Mouse (Mus musculus) cortical plate, adult 2 months (tissue): ENCODE measurements around the gene Tor1aip1. TPM values are rescaled to one million over a fixed set of nuclear protein-coding genes. Genes with fewer than 3 reads are reported as not detected.
A peak's percentile ranks its signal among the peaks of the same experiment; 100 is the strongest.

Source experiments
- H3K27ac ChIP-seq: fragments of 200-500 bp; 2 replicates; pipeline ENCODE4 v1.5.1; 2012; ENCODE audit warnings: low read length, control low read depth, inconsistent platforms; ENCODE audit not compliant: insufficient read depth
- H3K4me1 ChIP-seq: fragments of 200-500 bp; 2 replicates; pipeline ENCODE4 v1.6.1; 2011; ENCODE audit warnings: low read length; ENCODE audit not compliant: control insufficient read depth, insufficient read depth
- H3K4me3 ChIP-seq: fragments of 200-500 bp; 2 replicates; pipeline ENCODE4 v1.5.1; 2011; ENCODE audit warnings: mild to moderate bottlenecking, low read length, control low read depth; ENCODE audit not compliant: insufficient read depth
- CTCF ChIP-seq: fragments of 200-500 bp; IDR thresholded peaks from 2 replicates; pipeline ENCODE4 v1.5.1; 2011; ENCODE audit warnings: mild to moderate bottlenecking, control low read depth, low read length; ENCODE audit not compliant: insufficient read depth; ENCODE audit errors: extremely low read depth
- POLR2A ChIP-seq: fragments of 200-500 bp; IDR thresholded peaks from 2 replicates; pipeline ENCODE4 v1.6.1; 2011; ENCODE audit warnings: mild to moderate bottlenecking, low read length, control low read depth; ENCODE audit not compliant: insufficient read depth; ENCODE audit errors: extremely low read depth
- polyA plus RNA-seq: library from polyadenylated mRNA; depleted of rRNA; stranded (reverse); fragments of >200 nt; gene quantifications from 2 replicates; pipeline ENCODE4 v1.2.3, GENCODE M21; 2012

Gene Tor1aip1
- polyA plus RNA-seq, 1 experiment = 18.2 TPM

DNA sequence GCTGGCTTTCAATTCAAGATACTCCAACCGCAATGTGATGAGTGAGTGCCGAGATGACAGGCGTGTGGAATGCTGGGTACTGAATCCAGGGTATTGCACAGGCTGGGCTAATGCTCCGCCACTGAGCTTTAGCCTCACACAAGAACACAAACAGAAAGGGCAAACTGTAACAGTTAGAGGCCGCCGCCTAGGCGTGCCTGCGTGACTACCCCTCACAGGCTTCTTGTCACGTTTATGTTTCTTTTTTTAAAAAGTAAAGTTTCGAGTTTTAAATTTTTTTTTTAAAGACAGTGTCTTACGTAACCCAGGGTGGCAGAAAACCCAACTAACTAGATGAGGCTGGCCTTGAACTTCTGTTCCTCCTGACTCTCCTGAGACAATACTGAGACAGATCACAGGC, 30.4 kb downstream of the Tor1aip1 start:
- H3K4me3 ChIP-seq = no peak overlapping the region
- TF ChIP-seq POLR2A = no peak
- TF ChIP-seq CTCF = no peak
- no peak overlapping the region for H3K27ac ChIP-seq
- H3K4me1 ChIP-seq = no peaks in the 10 kb centered on the region

DNA sequence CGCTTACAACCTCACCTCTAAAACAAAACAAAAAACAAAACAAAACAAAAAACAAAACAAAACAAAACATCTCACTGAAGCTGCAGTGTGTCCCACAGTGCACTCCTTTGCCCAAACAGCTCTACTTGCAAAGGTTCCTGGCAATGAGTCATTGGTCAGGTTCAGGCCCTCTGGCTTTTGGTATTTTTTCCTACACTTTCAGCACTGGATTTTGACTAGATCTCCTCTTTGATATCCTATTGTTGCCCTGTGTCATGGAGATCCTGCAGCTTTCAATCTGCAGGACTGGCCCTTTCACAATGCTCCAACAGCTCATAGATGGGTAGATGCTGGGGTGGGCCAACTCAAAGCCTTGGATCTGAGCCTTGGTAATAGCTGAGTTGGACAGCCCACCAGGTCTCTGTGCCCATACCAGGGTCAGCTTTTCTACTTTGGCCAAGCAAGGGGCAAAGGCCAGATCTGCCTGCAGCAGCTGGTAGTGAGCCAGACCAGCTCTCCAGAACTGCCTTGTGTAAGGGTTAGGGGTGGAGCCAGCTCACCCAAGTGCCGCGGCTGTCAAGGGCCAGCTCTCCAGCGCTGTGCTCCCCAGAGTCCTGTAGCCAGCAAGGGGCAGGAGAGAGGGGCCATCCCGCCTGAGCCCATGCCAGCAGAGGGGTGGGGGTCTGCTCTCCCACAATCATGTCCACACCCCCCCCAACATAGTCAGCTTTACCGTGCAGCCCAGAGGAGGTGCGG, 32.9 kb downstream of the Tor1aip1 start:
- Histone ChIP-seq H3K27ac (no peak overlapping the region), H3K4me3 (no peak overlapping the region), H3K4me1 (no peaks in the 10 kb centered on the region)
- TF ChIP-seq POLR2A = no peak
- TF ChIP-seq CTCF = no peak

DNA sequence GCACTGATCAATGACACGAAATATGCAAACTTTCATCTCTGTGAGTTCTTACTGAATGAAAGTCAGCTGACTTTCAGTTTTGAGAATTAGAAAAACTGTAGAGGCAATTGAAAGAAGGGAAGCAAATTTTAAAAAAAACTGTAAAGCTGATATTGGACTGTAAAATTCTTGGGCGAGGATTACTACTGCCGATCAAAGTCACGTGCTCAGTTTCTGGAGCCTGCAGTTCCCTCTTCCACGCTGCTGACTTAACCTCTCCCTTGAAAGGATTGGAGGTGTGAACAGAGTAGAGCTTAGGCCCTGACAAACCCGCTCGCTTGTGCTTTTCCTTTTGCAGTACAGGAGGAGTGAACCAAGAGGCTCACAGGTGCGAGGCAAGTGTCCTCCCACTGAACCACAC, 33.9 kb downstream of the Tor1aip1 start:
- no peak for TF ChIP-seq CTCF
- TF ChIP-seq POLR2A = no peak
- H3K27ac ChIP-seq = no peak overlapping the region
- H3K4me3 ChIP-seq = no peak overlapping the region
- no peaks in the 10 kb centered on the region for H3K4me1 ChIP-seq

DNA sequence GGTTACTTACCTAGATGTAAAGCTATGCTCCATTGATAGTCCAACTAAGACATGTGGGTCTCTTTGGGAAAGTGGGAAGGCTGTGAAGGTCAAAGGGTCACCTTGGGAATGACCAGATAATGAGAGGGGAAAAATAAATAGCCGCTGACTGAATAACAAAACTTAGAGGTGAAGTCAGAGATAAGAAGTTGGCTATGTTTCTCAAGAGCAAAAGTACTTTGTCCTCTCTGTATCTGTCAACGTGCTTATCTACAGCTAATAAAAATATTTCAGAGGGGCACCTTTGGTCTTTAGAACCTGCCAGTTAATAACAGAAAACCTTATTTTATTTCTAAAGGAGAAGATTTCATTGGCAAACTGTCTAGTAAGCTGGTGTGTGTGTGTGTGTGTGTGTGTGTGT, 40.7 kb downstream of the Tor1aip1 start:
- H3K4me1 ChIP-seq = no peaks in the 10 kb centered on the region
- H3K27ac ChIP-seq = no peak overlapping the region
- no peak overlapping the region for H3K4me3 ChIP-seq
- TF ChIP-seq POLR2A = no peak
- no peak for TF ChIP-seq CTCF

DNA sequence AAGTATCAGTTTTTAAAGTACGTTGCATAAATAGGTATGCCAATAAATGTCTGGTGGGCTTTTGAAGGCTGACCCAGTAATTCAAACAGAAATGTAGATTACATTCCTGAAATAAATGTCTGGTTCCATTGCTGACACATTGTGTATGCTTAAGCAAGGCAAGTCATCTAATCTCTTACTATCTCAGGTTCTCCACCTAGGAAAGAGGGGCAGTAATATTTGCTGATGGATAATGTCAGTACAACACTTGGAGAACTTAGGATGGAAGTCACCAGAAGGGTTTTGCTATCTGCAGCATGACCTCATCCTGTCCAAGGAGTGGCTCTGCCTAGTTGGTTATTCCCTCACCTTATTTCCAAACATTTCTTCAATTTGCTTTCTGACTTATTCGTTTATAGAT, 41.8 kb downstream of the Tor1aip1 start:
- no peak overlapping the region for H3K4me3 ChIP-seq
- H3K4me1 ChIP-seq = no peaks in the 10 kb centered on the region
- no peak overlapping the region for H3K27ac ChIP-seq
- TF ChIP-seq CTCF (no peak), POLR2A (no peak)

DNA sequence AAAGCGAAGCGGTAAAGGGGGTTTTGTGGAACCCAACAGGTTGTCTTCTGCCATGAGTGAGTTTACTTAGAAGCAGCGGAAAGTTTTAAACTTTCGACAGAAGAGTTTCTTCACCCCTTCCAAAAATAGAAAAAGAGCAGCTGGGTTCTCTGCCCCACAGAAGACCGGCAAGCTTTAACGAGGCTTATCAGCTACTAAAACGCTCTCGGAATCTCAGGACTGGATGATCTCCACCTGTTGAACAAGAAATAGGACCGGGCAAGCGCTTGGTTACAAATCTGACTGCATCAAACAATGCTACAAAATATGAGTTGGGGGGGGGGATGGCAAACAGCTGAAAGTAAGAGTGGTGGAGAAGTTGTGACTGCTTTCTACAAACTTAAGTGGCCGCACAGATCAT, 45.9 kb downstream of the Tor1aip1 start:
- no peaks in the 10 kb centered on the region for H3K4me1 ChIP-seq
- TF ChIP-seq POLR2A (no peak), CTCF (no peak)
- H3K4me3 ChIP-seq = no peak overlapping the region
- H3K27ac ChIP-seq = no peak overlapping the region

DNA sequence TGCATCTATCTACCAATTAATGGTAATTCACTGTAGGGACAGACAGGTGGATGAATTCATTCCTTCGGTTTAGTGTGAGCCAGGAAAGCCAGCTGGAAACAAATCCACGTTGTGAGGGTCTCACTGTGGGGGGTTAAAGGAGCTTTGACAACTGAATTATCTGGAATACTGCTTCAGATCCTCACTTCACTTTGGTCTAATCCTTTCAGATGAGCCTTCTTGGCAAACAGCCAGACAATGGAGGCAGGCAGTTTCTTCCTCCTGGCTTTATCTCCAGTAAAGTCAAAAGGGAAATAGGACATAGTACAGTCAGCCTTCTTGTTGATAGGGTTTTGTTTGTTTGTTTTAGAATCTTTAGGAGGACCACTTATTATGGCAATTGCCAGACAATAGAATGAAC, 46.9 kb downstream of the Tor1aip1 start:
- no peak for TF ChIP-seq CTCF
- no peak for TF ChIP-seq POLR2A
- no peak overlapping the region for H3K27ac ChIP-seq

DNA sequence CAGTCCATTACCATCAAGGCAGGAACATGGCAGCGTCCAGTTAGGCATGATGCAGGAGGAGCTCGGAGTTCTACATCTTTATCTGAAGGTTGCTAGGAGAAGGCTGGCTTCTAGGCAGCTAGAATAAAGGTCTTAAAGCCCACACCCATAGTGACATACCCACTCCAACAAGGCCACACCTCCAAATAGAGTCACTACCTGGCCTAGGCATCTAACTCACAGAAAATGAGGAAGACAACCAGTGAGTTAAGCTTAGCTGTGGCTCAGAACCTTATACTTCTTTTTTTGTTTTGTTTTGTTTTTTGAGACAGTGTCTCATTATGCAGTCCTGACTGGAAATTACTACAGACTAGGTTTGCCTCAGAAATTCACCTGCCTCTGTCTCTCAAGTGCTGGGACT, 48.7 kb downstream of the Tor1aip1 start:
- TF ChIP-seq POLR2A (no peak), CTCF (no peak)
- Histone ChIP-seq H3K27ac (no peak overlapping the region), H3K4me3 (no peak overlapping the region), H3K4me1 (no peaks in the 10 kb centered on the region)

More for the DNA sequence above, 46.9 kb downstream of the Tor1aip1 start:
- Histone ChIP-seq H3K4me1 (no peaks in the 10 kb centered on the region), H3K4me3 (no peak overlapping the region)

DNA sequence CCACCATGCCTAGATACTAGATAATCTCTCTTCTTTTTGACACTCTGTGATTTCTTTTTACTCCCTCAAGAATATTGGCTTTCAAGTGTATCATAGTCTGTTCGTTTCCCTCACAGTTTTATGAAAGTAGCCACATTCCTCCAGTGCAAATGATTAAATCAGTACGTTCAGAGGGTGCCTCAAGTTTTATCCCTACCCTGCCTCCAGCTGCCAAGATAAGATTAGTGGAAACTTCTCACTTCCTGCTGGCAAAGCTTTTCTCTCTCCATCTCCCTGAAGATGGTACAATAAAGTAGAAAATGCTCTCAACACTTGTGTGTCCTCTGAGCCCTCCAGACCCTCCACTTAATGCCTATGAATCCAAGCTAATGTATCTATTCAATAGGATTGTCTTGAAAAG, 61.3 kb downstream of the Tor1aip1 start:
- H3K4me3 ChIP-seq = no peak overlapping the region
- TF ChIP-seq POLR2A = no peak
- TF ChIP-seq CTCF = no peak
- H3K27ac ChIP-seq = no peak overlapping the region
- no peaks in the 10 kb centered on the region; the same call in 1 of the 2 replicates for H3K4me1 ChIP-seq

DNA sequence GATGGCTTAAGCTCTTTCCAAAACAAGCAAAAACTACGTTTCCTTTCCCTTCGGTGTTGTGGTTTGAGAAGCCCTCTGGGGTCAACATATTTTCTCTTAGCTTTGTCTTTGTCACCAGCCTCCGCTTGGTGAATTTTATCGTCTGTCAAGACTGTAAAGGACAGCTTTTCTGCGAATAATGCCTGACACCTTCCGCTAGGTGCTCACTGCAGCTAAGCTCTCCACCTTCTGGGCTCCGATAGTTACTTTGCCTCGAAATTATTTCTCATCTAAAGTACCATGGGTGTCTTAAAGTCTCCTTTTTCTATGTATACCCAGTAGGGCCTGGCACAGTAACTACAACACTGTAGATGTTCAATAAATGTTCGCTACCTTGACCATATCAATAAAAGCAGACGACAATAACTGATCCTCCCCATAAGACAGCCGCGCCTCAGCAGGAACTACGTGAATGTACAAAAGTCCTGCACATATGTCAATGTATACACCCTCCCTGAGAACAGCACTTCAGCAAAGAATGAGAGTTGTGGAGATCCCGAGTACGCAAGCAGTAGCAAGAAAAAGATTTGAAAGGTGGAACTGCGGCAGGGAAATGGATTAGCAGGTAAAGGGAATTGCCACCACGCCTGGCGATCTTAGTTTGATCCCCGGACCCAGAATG, 62.4 kb downstream of the Tor1aip1 start:
- Histone ChIP-seq H3K4me3 (peak overlapping the region; percentile 59), H3K27ac (peak overlapping the region; percentile 94)

More for the DNA sequence above, 62.4 kb downstream of the Tor1aip1 start:
- peaks cover 3% of the 10 kb centered on the region; the same call in 1 of the 2 replicates for H3K4me1 ChIP-seq
- TF ChIP-seq POLR2A (no peak), CTCF (no peak)
